Mouse (Mus musculus) lung, embryonic 16.5 days (tissue): ENCODE measurements around the gene Hmgn1. TPM values are rescaled to one million over a fixed set of nuclear protein-coding genes. Genes with fewer than 3 reads are reported as not detected.

ENCODE experiments used
- ATAC-seq: fragments of 200-750 bp; cut with Nextera tagmentation; 2 replicates; pipeline ENCODE4 v1.8.0; 2017; ENCODE audit warnings: low read depth, mild to moderate bottlenecking, moderate library complexity
- H3K27ac ChIP-seq: fragments of 300-500 bp; sonication (generic); 2 replicates; pipeline ENCODE4 v1.5.1; 2014; ENCODE audit warnings: mild to moderate bottlenecking, control low read depth, low read length
- H3K27me3 ChIP-seq: fragments of 300-500 bp; sonication (generic); 2 replicates; pipeline ENCODE4 v1.6.1; 2014; ENCODE audit warnings: low read depth, low read length, mixed read lengths; ENCODE audit not compliant: control insufficient read depth, insufficient read depth
- H3K36me3 ChIP-seq: fragments of 300-500 bp; sonication (generic); 2 replicates; pipeline ENCODE4 v1.6.1; 2014; ENCODE audit warnings: low read length; ENCODE audit not compliant: control insufficient read depth, insufficient read depth
- H3K4me1 ChIP-seq: fragments of 300-500 bp; sonication (generic); replicated peaks from 2 replicates; pipeline ENCODE4 v1.6.1; 2014; ENCODE audit warnings: low read length, mixed read lengths; ENCODE audit not compliant: control insufficient read depth, insufficient read depth
- H3K4me2 ChIP-seq: fragments of 300-500 bp; sonication (generic); 2 replicates; pipeline ENCODE4 v1.6.1; 2014; ENCODE audit warnings: low read depth, low read length, control low read depth
- H3K4me3 ChIP-seq: fragments of 300-500 bp; sonication (generic); 2 replicates; pipeline ENCODE4 v1.5.1; 2014; ENCODE audit warnings: mild to moderate bottlenecking, low read length, control low read depth
- H3K9ac ChIP-seq: fragments of 300-500 bp; sonication (generic); 2 replicates; pipeline ENCODE4 v1.6.1; 2014; ENCODE audit warnings: low read length, control low read depth
- H3K9me3 ChIP-seq: fragments of 300-500 bp; sonication (generic); 2 replicates; pipeline ENCODE4 v1.6.1; 2016; ENCODE audit warnings: low read length; ENCODE audit not compliant: control insufficient read depth
- WGBS: fragments of 180-500 bp; shearing (Covaris S2); extraction: QIAGEN DNeasy Blood & Tissue Kit; methylation state at CpG from one replicate; pipeline ENCODE4 v1.1.7; 2014; 5-methylcytosine and 5-hydroxymethylcytosine counted together
- polyA plus RNA-seq: library from polyadenylated mRNA; unstranded; fragments of >200 nt; fragmentation: Nextera tagmentation; extraction: Ambion mirVana; gene quantifications from 2 replicates; pipeline ENCODE4 v1.2.1, GENCODE M21; 2015

The Hmgn1 gene
- polyA plus RNA-seq, 1 experiment from 2014 or later: 671 TPM

DNA sequence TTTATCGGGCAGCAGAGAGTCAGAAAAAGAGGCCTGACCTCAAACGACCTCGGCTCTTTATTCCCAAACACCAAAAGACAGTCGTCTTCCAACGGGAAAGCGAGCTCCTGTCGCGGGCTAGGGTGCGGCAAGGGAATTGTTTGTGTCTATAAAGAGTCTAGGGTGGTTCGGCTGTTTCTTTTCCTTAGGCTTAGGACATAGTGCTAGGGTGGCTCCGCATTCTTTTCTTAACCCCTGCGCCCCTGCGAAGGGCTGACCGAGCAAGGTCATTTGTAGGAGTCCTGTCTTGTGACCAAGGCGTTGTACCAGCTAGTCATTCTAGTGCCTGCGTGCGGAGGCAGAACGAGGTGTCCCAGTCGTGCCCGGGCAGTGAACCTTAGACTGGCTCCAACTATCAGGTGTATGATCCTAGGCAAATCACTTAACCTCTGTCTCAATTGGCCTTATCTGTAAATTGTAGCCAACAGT is 44.3 kb downstream of the Hmgn1 start:
- H3K36me3 ChIP-seq: peaks cover 18% of the 10 kb centered on the region
- WGBS: 6% methylated on average over 20 of the region's 20 CpGs
- peak overlapping the region; percentile 97 for H3K9ac ChIP-seq
- H3K9me3 ChIP-seq: no peaks in the 10 kb centered on the region
- H3K27ac ChIP-seq: peak overlapping the region; percentile 98
- ATAC-seq: peak; percentile 2; the same call in 1 of the 2 replicates
- peak overlapping the region; percentile 100 for H3K4me3 ChIP-seq
- H3K4me2 ChIP-seq: peak overlapping the region; percentile 65
- peaks cover 13% of the 10 kb centered on the region; the same call in 1 of the 2 replicates for H3K4me1 ChIP-seq
- H3K27me3 ChIP-seq: no peaks in the 10 kb centered on the region

DNA sequence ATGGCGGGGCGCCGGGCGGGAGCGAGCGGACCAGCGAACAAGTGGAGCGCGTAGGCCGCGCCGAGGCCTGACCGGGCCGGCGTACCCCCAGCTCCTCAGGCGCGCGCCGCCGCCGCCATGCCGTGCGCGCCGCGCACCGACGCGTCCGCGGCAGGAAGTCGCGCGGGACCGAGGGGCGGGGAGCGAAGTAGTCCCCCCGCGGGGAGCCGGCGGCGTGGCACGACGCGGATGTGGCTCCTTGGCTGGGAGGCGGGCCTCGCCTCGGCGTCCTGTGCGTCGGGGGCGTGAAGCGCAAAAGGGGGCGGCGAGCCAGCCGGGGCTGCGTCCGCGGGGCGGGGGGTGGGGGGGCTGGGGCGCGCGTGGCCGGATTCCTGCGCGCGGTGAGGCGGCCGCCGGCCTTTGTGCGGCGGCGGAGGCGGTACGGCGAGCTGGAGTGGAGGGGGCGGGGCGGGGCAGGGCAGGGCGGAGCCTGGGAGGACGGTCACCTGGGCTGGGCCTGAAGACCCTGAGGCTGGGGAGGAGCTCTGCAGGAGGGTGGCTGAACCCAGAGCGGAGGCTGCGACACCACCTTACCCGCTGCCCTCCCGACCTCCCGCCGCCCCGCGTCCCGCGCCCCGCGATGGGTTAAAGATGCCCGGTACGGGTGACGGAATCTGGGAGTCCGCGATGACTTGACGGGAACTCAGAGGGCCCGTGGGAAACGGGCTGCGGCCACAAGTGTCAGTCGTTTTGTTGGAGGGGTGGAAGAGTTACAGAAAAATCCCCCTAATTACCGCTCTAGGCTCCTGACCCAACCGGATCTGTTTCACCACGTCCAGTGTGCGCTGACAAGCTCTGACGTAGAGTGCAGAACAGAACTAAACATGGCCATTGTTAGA is 45.0 kb downstream of the Hmgn1 start, which contains the start of gene Brwd1:
Gene Brwd1, minus strand, starts transcription at position 226 of the 878 bp plus-strand sequence.
- Histone ChIP-seq H3K9ac (peak within 1 kb of the TSS; percentile 97), H3K27ac (peak within 1 kb of the TSS; percentile 98), H3K9me3 (no peaks in the 10 kb centered on the region), H3K27me3 (no peaks in the 10 kb centered on the region), H3K4me2 (peak within 1 kb of the TSS; percentile 65), H3K4me3 (peak within 1 kb of the TSS; percentile 100), H3K36me3 (peaks cover 19% of the 10 kb centered on the region), H3K4me1 (peaks cover 13% of the 10 kb centered on the region; the same call in 1 of the 2 replicates)
- under 1% methylated on average over 56 of the region's 107 CpGs for WGBS
- ATAC-seq: peak; percentile 90

DNA sequence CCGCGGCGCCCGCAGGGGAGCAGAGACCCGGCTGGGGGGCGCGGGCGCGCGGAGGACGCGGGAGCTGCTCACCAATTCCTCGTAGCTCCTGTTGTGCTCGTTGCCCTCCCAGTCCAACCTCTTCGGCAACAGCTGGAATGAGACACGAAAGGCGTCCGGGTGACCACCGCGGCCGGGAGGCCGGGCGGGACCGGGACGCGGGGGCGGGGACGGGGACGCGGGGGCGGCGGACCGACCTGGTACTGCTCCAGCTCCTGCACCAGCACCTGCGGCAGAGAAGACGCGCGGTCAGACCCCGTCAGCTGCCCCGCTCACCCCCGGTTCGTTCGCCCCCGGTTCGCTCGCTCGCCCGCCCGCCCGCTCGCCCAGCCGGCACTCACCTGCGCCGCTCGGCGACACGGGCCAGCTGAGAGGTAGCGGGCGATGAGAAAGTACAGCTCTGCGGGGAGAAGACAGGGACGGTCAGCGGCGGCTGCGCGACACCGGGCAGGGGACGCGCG is 45.7 kb downstream of the Hmgn1 start:
- WGBS: 0% methylated on average over 65 of the region's 68 CpGs
- no peaks in the 10 kb centered on the region for H3K9me3 ChIP-seq
- ATAC-seq: peak; percentile 32
- no peaks in the 10 kb centered on the region for H3K27me3 ChIP-seq
- peaks cover 13% of the 10 kb centered on the region; the same call in 1 of the 2 replicates for H3K4me1 ChIP-seq
- H3K9ac ChIP-seq: peak overlapping the region; percentile 97
- peaks cover 19% of the 10 kb centered on the region for H3K36me3 ChIP-seq
- peak overlapping the region; percentile 65 for H3K4me2 ChIP-seq
- H3K4me3 ChIP-seq: peak overlapping the region; percentile 100
- H3K27ac ChIP-seq: peak overlapping the region; percentile 98

DNA sequence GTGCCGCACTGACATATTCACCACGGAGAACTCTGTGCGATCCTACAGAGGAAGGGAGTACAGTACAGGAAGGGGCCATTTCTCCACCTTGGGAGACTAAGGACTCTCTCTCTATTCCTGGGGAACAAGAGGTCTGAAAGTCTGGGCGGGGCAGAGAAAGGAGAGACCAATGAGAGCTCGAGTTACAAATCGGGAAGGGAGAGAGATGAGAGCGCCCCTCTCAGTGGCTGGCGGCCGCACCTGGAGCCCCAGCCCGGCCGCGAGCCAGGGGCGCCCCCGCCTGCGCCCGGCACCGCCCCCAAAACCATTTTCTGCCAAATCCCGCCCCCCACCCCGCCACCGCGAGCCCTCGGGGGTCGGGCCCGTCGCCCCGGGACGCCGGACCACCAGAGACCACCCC is 46.2 kb downstream of the Hmgn1 start:
- peaks cover 20% of the 10 kb centered on the region for H3K36me3 ChIP-seq
- H3K9me3 ChIP-seq: no peaks in the 10 kb centered on the region
- H3K27ac ChIP-seq: peak overlapping the region; percentile 98
- peak; percentile 82 for ATAC-seq
- no peaks in the 10 kb centered on the region for H3K27me3 ChIP-seq
- H3K4me2 ChIP-seq: peak overlapping the region; percentile 65
- under 1% methylated on average over 26 of the region's 28 CpGs for WGBS
- H3K9ac ChIP-seq: peak overlapping the region; percentile 97
- H3K4me1 ChIP-seq: peaks cover 13% of the 10 kb centered on the region; the same call in 1 of the 2 replicates
- H3K4me3 ChIP-seq: peak overlapping the region; percentile 100

DNA sequence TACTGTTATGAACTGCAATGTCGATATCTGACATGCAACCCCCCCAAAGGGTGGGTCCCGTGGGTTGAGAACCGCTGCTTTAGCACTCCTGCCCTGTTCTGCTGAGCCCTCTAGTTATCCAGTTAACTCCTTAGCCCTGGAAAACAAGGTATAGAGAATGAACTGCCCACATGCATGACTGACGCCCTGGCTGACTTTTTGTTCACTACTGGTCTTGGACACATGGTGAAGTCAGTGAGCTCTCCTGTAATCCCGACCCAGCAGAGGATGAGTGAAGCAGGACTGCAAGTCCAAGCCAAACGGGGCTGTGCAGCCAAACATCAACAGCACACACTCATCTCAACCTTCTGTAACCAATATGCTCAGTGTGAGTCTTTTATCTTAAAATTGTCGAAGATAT is 47.0 kb downstream of the Hmgn1 start:
- Histone ChIP-seq H3K4me2 (peak overlapping the region; percentile 65), H3K4me1 (peaks cover 13% of the 10 kb centered on the region; the same call in 1 of the 2 replicates), H3K27me3 (no peaks in the 10 kb centered on the region), H3K4me3 (no peak overlapping the region; the same call in 1 of the 2 replicates), H3K9ac (no peak overlapping the region), H3K9me3 (no peaks in the 10 kb centered on the region), H3K27ac (no peak overlapping the region), H3K36me3 (peaks cover 22% of the 10 kb centered on the region)
- no peak for ATAC-seq
- 77% methylated on average over 7 of the region's 7 CpGs for WGBS

Other genes with a start within 250 kb of the Hmgn1 start
- gene Psmg1, start 136.8 kb downstream of the Hmgn1 start, polyA plus RNA-seq: 64.7 and 67.7 TPM in 2 replicates
- 69.7 and 70.3 TPM in 2 replicates for gene Brwd1, start 45.2 kb downstream of the Hmgn1 start, polyA plus RNA-seq
- 42.0 and 42.2 TPM in 2 replicates for gene Wrb, start 17.7 kb upstream of the Hmgn1 start, polyA plus RNA-seq
- 0.93 and 0.96 TPM in 2 replicates for gene Lca5l, start 64.5 kb upstream of the Hmgn1 start, polyA plus RNA-seq
- 16.4 and 20.7 TPM in 2 replicates for gene Sh3bgr, start 72.7 kb upstream of the Hmgn1 start, polyA plus RNA-seq
- gene B3galt5, start 108.1 kb upstream of the Hmgn1 start, polyA plus RNA-seq: 2.5 TPM in 2 replicates